Mouse (Mus musculus) heart, embryonic 16.5 days (tissue): ENCODE results near the gene Lin54. TPM values are rescaled to one million over a fixed set of nuclear protein-coding genes. Genes with fewer than 3 reads are reported as not detected.

Experiments used
- ATAC-seq: fragments of 200-750 bp; cut with Nextera tagmentation; replicated peaks from 2 replicates; pipeline ENCODE4 v1.8.0; 2017; ENCODE audit warnings: moderate number of reproducible peaks; ENCODE audit not compliant: insufficient read depth, low FRiP score; ENCODE audit errors: extremely low read depth
- H3K27ac ChIP-seq: fragments of 300-500 bp; sonication (generic); 2 replicates; pipeline ENCODE4 v1.5.1; 2014; ENCODE audit warnings: mild to moderate bottlenecking, low read length, control low read depth, moderate library complexity
- H3K27me3 ChIP-seq: fragments of 300-500 bp; sonication (generic); 2 replicates; pipeline ENCODE4 v1.6.1; 2014; ENCODE audit warnings: low read length, mixed read lengths; ENCODE audit not compliant: control insufficient read depth, insufficient read depth
- H3K36me3 ChIP-seq: fragments of 300-500 bp; sonication (generic); 2 replicates; pipeline ENCODE4 v1.6.1; 2014; ENCODE audit not compliant: control insufficient read depth, insufficient read depth
- H3K4me1 ChIP-seq: fragments of 300-500 bp; sonication (generic); 2 replicates; pipeline ENCODE4 v1.6.1; 2014; ENCODE audit warnings: low read length, mixed read lengths; ENCODE audit not compliant: control insufficient read depth, insufficient read depth
- H3K4me2 ChIP-seq: fragments of 300-500 bp; sonication (generic); 2 replicates; pipeline ENCODE4 v1.6.1; 2014; ENCODE audit warnings: low read depth, mild to moderate bottlenecking, control low read depth, low read length
- H3K4me3 ChIP-seq: fragments of 300-500 bp; sonication (generic); 2 replicates; pipeline ENCODE4 v1.5.1; 2014; ENCODE audit warnings: mild to moderate bottlenecking, control low read depth, low read length
- H3K9ac ChIP-seq: fragments of 300-500 bp; sonication (generic); 2 replicates; pipeline ENCODE4 v1.6.1; 2014; ENCODE audit warnings: low read length, control low read depth
- H3K9me3 ChIP-seq: fragments of 300-500 bp; sonication (generic); replicated peaks from 2 replicates; pipeline ENCODE4 v1.6.1; 2016; ENCODE audit warnings: low read length; ENCODE audit not compliant: control insufficient read depth
- WGBS: fragments of 180-500 bp; shearing (Covaris S2); extraction: QIAGEN DNeasy Blood & Tissue Kit; methylation state at CpG from one replicate; pipeline ENCODE4 v1.1.7; 2014; 5-methylcytosine and 5-hydroxymethylcytosine counted together
- polyA plus RNA-seq: library from polyadenylated mRNA; unstranded; fragments of >200 nt; fragmentation: Nextera tagmentation; extraction: Ambion mirVana; gene quantifications from 2 replicates; pipeline ENCODE4 v1.2.1, GENCODE M21; 2015

The Lin54 gene
- polyA plus RNA-seq, 1 experiment from 2014 or later, result 9.9 TPM

DNA sequence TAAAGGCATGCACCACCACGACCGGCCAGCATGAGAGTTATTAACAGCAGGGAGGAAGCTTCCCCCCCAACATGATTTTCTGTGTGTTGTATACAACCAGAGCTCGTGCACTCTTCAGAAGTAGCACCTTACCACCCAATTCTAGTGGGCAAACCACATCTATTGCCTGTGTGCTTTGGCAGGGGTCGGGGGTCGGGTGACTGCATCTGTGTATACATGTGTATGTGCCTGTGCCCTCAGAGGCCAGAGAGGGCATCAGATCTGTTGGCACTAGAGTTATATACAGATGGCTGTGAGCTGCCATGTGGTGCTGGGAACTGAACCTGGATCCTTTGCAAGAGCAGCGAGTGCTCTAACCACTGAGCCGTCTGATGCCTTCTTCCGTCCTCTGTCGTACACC, 24.5 kb upstream of the Lin54 start:
- Histone ChIP-seq H3K4me3 (no peak overlapping the region), H3K36me3 (peaks cover 16% of the 10 kb centered on the region), H3K27ac (no peak overlapping the region), H3K27me3 (no peaks in the 10 kb centered on the region), H3K4me1 (peaks cover 12% of the 10 kb centered on the region), H3K9ac (no peak overlapping the region), H3K9me3 (no peaks in the 10 kb centered on the region), H3K4me2 (no peak overlapping the region)
- 90% methylated on average over 9 of the region's 9 CpGs for WGBS
- ATAC-seq, result no peak

- Histone ChIP-seq H3K4me3 (no peak overlapping the region), H3K27ac (no peak overlapping the region)
These were observed 22.9 kb upstream of the Lin54 start for GRCm38 (mm10) chr5:100523331-100523730.

GRCm38 (mm10) chr5:100520223-100520622, 19.8 kb upstream of the Lin54 start:
- ATAC-seq, result no peak
- H3K27me3 ChIP-seq, result 0 out of 2 replicates have a peak, but pooled peaks cover 2% of the 10 kb centered on the region
- no peaks in the 10 kb centered on the region for H3K9me3 ChIP-seq
- WGBS, result 81% methylated on average over 2 of the region's 2 CpGs
- H3K4me1 ChIP-seq, result peaks cover 14% of the 10 kb centered on the region
- peak overlapping the region; percentile 12; the same call in 1 of the 2 replicates for H3K4me2 ChIP-seq
- no peak overlapping the region; the same call in 1 of the 2 replicates for H3K9ac ChIP-seq
- H3K4me3 ChIP-seq, result no peak overlapping the region
- no peak overlapping the region for H3K27ac ChIP-seq
- peaks cover 6% of the 10 kb centered on the region for H3K36me3 ChIP-seq

More at GRCm38 (mm10) chr5:100523331-100523730, 22.9 kb upstream of the Lin54 start:
- Histone ChIP-seq H3K36me3 (peaks cover 8% of the 10 kb centered on the region), H3K27me3 (no peaks in the 10 kb centered on the region), H3K9me3 (no peaks in the 10 kb centered on the region), H3K9ac (no peak overlapping the region), H3K4me2 (no peak overlapping the region), H3K4me1 (peaks cover 19% of the 10 kb centered on the region)
- no peak for ATAC-seq
- WGBS, result 79% methylated on average over 1 of the region's 1 CpGs

GRCm38 (mm10) chr5:100519027-100519411, 18.6 kb upstream of the Lin54 start:
- peak overlapping the region; percentile 82 for H3K4me2 ChIP-seq
- WGBS, result 5% methylated on average over 5 of the region's 5 CpGs
- ATAC-seq, result no peak
- H3K4me1 ChIP-seq, result peaks cover 14% of the 10 kb centered on the region
- H3K9ac ChIP-seq, result peak overlapping the region; percentile 91
- H3K4me3 ChIP-seq, result peak overlapping the region; percentile 87
- H3K27me3 ChIP-seq, result 0 out of 2 replicates have a peak, but pooled peaks cover 2% of the 10 kb centered on the region
- no peaks in the 10 kb centered on the region for H3K9me3 ChIP-seq
- H3K27ac ChIP-seq, result peak overlapping the region; percentile 85
- peaks cover 3% of the 10 kb centered on the region for H3K36me3 ChIP-seq

- Histone ChIP-seq H3K4me3 (peak within 1 kb of the TSS; percentile 87), H3K9ac (peak within 1 kb of the TSS; percentile 91), H3K27ac (peak within 1 kb of the TSS; percentile 85), H3K4me1 (peaks cover 14% of the 10 kb centered on the region), H3K27me3 (0 out of 2 replicates have a peak, but pooled peaks cover 2% of the 10 kb centered on the region), H3K4me2 (peak within 1 kb of the TSS; percentile 83), H3K36me3 (peaks cover 3% of the 10 kb centered on the region), H3K9me3 (no peaks in the 10 kb centered on the region)
- peak; percentile 100 for ATAC-seq
- under 1% methylated on average over 64 of the region's 64 CpGs for WGBS
These were observed 17.9 kb upstream of the Lin54 start, which contains the start of gene Cops4 for GRCm38 (mm10) chr5:100518049-100519026. TSS of gene Cops4 (plus strand) at chr5:100518309.

DNA sequence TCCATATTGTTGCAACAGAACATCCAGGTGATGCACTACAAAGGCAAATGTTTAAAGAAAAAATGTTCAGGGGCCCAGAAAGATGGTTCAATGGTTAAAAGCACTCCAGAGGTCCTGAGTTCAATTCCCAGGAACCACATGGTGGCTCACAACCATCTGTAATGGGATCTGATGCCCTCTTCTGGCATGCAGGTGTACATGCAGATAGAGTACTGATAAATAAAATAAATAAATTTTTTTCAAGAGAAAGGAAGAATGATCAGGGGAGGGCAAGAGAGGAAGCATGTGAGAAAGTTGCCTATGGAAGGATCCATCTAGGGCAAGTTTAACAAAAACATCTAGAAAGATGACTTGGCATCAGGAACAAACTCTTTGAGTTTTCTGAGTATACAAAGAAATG, 12.1 kb upstream of the Lin54 start:
- ATAC-seq, result no peak
- H3K27ac ChIP-seq, result no peak overlapping the region

DNA sequence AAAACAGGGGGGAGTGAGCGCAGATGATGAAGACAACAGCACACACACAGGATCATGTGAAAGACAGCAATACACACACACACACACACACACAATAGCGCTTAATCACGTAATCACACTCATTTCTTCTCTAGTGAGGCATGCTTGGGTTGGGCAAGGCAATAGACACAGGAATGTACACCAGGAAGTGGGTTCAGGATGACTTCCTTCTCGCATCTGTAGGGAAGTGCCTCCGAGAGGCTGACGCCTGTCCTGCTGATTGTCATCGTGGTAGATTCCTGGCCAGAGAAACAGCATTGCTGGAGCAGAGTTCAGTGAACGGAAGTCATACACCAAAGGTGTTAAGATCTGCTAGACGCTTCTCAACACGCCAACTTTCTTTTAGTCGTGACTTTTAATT, 8.8 kb upstream of the Lin54 start:
- Histone ChIP-seq H3K27me3 (no peaks in the 10 kb centered on the region), H3K9me3 (no peaks in the 10 kb centered on the region), H3K4me1 (no peaks in the 10 kb centered on the region), H3K4me3 (no peak overlapping the region), H3K27ac (no peak overlapping the region), H3K4me2 (no peak overlapping the region), H3K36me3 (no peaks in the 10 kb centered on the region), H3K9ac (no peak overlapping the region)
- no peak for ATAC-seq
- WGBS, result 49% methylated on average over 11 of the region's 11 CpGs

More for the DNA sequence above, 12.1 kb upstream of the Lin54 start:
- no peak overlapping the region for H3K9ac ChIP-seq
- H3K4me1 ChIP-seq, result peaks cover 2% of the 10 kb centered on the region
- H3K27me3 ChIP-seq, result 0 out of 2 replicates have a peak, but pooled peaks cover 2% of the 10 kb centered on the region
- H3K4me3 ChIP-seq, result no peak overlapping the region
- no peaks in the 10 kb centered on the region for H3K36me3 ChIP-seq
- H3K9me3 ChIP-seq, result no peaks in the 10 kb centered on the region
- no peak overlapping the region for H3K4me2 ChIP-seq

- WGBS, result 61% methylated on average over 4 of the region's 4 CpGs
- no peak overlapping the region for H3K27ac ChIP-seq
These were observed 828 bp upstream of the Lin54 start for GRCm38 (mm10) chr5:100501267-100501666.

GRCm38 (mm10) chr5:100499831-100500304, 571 bp downstream of the Lin54 start:
- Histone ChIP-seq H3K4me1 (peaks cover 17% of the 10 kb centered on the region), H3K36me3 (no peaks in the 10 kb centered on the region), H3K27me3 (no peaks in the 10 kb centered on the region), H3K9me3 (no peaks in the 10 kb centered on the region), H3K4me2 (peak overlapping the region; percentile 85), H3K4me3 (peak overlapping the region; percentile 96), H3K27ac (peak overlapping the region; percentile 66), H3K9ac (peak overlapping the region; percentile 91)
- ATAC-seq, result peak; percentile 4; the same call in 1 of the 2 replicates
- 0% methylated on average over 33 of the region's 41 CpGs for WGBS

More at GRCm38 (mm10) chr5:100501267-100501666, 828 bp upstream of the Lin54 start:
- H3K27me3 ChIP-seq, result no peaks in the 10 kb centered on the region
- no peak for ATAC-seq
- no peak overlapping the region for H3K9ac ChIP-seq
- H3K9me3 ChIP-seq, result no peaks in the 10 kb centered on the region
- H3K4me1 ChIP-seq, result peaks cover 17% of the 10 kb centered on the region
- no peaks in the 10 kb centered on the region for H3K36me3 ChIP-seq
- no peak overlapping the region; the same call in 1 of the 2 replicates for H3K4me3 ChIP-seq
- peak overlapping the region; percentile 77 for H3K4me2 ChIP-seq
